Mouse (Mus musculus): ENCODE data around the gene Elmo1.

Elmo1 gene

GRCm38 (mm10) chr13:20313345-20313744, 222.9 kb downstream of the Elmo1 start:
- DNase-seq (ENCODE audit: low spot score in 2 of 2) = no peak

- DNase-seq (ENCODE audit: low spot score in 2 of 2) = no peak
Measured at GRCm38 (mm10) chr13:20316139-20316538, 225.7 kb downstream of the Elmo1 start.

DNA sequence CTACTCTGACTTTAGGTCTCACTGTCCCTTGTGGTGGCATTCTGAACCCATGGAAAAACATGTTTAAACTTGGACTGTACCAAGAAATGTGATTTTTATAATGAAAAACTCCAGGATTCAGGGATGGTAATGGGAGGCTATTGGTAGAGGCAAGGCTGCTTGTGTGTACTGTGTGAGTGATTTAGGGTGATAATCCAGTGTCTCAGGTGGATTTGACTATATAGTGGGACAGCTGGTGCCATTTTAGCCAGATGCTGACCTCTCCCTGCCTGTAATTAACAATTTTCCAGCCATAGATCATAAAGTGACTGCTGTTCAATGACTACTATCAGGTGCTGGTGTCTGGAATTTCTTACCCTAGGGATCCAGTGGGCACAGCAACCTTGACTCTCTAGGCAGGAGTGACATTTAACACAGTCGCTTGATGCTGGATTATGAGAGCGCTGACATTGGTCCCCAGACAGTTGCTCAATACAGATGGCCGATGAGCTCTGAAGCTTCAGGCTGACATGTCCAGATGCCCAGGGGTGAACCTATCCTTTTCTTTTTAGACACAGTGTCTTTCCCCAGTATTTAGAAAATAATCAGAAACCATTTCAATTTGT, 228.3 kb downstream of the Elmo1 start:
- no peak for DNase-seq (ENCODE audit: low spot score in 2 of 2)

- DNase-seq (ENCODE audit: low spot score in 2 of 2) = no peak
Measured at GRCm38 (mm10) chr13:20320232-20320631, 229.8 kb downstream of the Elmo1 start.

- DNase-seq (ENCODE audit: low spot score in 2 of 2) = no peak
Measured at GRCm38 (mm10) chr13:20323478-20323877, 233.1 kb downstream of the Elmo1 start.

GRCm38 (mm10) chr13:20327064-20327463, 236.7 kb downstream of the Elmo1 start:
- DNase-seq (ENCODE audit: low spot score in 2 of 2) = no peak

- no peak for DNase-seq (ENCODE audit: low spot score in 2 of 2)
Measured at GRCm38 (mm10) chr13:20327975-20328374, 237.6 kb downstream of the Elmo1 start.

DNA sequence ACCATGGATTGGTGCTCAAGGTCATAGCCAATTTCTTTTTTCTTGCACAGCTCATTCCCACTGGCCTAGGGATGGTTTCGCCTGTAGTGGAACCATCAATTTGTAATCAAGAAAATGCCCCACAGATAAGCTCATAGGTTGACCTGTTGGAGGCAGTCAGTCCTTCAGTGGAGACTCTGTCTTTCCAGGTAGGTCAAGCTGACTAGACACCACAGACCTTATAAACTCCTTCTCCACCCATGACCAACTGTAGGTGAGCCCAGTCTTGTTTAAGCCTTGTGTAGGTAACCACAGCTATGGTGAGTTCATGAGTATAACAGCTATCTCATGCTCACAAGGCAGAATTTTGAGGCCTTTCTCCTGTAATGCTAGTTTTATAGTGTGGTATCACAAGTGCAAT, 238.3 kb downstream of the Elmo1 start:
- no peak for DNase-seq (ENCODE audit: low spot score in 2 of 2)

DNA sequence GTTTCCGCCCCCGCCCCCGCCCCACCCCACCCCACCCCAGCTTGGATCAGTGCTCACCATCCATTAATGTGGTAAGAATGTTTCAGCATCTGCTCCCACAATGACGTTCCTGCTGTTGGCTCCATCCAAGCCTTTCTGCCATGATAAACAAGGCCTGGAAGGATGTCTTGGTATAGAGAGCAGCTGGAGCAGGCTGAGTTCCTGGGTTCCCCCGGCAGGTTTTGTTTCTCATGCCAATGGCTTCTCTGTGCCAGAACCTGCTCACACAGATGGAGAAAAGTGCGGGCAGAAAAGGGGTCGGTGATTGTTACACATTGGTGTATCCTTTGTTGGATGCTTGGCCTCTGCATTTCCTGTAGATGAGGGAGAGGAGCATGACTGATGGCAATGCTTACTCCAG, 240.6 kb downstream of the Elmo1 start:
- DNase-seq (ENCODE audit: low spot score in 2 of 2) = no peak

DNA sequence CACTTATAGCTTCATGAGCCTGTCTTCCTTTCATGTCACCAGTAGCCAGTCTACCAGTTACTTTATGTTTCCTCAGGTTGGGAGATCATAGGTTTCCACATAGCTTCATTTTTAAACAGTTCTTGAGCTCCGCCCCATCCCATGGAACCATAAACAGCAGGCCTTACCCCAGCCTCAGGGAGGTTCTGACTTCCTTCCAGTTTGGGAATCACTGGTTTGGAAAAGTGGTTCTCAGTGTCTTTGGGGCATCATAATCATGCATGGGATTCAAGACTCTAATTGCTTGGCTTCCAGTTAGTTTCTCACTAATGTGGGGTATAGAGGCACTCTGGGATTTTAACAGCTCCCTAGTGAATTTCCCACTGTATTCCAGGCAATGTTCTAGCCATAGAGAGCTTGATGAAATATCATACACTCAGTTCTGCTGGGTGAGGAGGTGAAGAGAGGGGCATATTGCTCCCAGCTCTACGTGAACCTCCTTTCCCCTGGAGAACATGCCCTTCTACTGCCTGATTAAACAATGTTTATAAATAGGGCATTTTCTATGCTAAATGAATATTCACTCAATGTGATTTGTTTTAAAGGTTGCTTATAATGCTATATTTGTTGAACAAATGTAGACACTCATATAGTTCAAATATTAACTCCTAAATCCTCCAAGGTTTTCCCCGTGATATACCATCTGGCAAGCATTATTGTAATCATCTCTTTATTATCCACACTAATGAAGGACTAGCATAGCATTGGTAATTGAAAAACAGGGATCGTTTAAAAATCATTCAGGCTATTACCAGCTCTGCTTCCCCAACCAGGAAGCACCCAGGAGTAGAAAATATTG, 244.9 kb downstream of the Elmo1 start:
- DNase-seq (ENCODE audit: low spot score in 2 of 2) = no peak

GRCm38 (mm10) chr13:20335889-20336497, 245.6 kb downstream of the Elmo1 start:
- DNase-seq (ENCODE audit: low spot score in 2 of 2) = no peak

GRCm38 (mm10) chr13:20342881-20343280, 252.5 kb downstream of the Elmo1 start:
- no peak for DNase-seq (ENCODE audit: low spot score in 2 of 2)

- no peak for DNase-seq (ENCODE audit: low spot score in 2 of 2)
Measured at GRCm38 (mm10) chr13:20349754-20350153, 259.4 kb downstream of the Elmo1 start.

- DNase-seq (ENCODE audit: low spot score in 2 of 2) = no peak
Measured at GRCm38 (mm10) chr13:20352631-20353030, 262.2 kb downstream of the Elmo1 start.

DNA sequence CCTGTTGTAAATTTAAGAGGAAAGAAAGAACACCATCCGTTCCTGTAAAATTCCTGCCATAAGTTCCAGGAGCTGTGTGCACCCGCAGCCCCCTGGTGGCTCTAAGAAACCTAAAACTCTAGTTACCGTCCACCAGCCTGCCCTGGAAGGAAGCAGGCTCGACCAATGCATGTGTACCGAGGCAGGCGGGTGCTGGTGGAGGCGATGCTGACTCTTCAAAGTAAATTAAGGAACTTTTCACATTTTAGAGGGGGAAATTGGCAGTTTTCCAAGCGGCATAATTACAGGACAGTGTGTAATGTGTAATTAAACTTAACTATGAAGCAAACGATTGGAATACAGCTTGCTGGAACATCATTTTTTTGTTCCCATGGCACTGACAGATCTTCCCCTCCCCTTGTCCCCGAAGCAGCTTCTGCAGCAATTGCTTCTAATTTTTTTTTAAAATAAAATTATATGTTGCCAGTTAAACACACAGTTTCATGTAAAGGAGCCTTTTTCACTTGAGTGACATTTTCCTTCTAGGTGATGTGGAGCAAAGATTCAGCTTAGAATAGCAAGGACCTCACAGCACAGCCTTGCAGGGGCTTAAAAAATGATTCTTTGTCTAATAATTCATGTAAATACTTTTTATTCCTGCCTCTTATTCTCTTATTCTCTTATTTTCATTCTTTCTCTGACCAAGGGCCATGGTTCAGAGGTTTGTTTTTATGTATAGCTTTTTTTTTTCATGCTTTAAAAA, 263.6 kb downstream of the Elmo1 start:
- DNase-seq (ENCODE audit: low spot score in 2 of 2) = peak; percentile 33 to 35

GRCm38 (mm10) chr13:20354604-20354999, 264.2 kb downstream of the Elmo1 start:
- peak in 1 of 2 experiments; percentile 8 for DNase-seq (ENCODE audit: low spot score in 2 of 2)

GRCm38 (mm10) chr13:20362541-20362940, 272.1 kb downstream of the Elmo1 start:
- DNase-seq (ENCODE audit: low spot score in 2 of 2) = no peak

DNA sequence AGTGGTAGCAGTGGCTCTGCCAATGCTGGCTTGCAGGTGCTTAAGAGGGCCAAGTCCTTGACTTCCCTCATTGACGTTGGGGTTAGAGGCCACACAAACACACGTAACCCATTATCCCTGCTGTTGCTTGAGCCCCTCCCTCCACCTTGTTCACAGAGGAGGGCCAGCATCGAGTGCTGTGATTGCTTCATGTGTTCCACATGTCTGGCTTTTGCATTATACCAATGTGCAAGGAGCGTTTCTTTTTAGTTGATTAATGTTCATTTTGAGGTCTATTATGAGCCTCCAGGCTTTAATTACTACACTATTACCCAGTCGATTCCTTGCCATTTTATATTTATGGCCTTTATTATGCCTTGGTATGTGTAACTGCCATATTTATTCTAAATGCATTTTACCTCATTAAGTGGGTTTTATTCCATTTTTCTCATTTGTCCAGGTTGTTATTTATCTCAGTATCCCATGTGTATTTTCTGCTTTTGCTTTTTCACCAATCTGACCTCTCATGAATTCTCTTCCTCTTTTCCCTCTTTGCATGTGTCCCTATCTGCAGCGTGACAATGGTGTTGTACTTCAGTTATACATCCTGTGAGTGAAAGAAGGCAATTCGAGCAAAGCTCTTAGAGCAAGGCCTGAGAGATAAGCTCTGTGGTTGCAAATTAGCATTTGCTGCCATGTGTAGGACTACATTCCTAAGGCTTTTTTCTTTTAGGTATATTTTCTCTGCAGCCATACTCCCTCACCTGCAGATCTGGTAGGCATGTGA, 275.6 kb downstream of the Elmo1 start:
- no peak for DNase-seq (ENCODE audit: low spot score in 2 of 2)

GRCm38 (mm10) chr13:20370036-20370802, 279.8 kb downstream of the Elmo1 start:
- no peak for DNase-seq (ENCODE audit: low spot score in 2 of 2)

- DNase-seq (ENCODE audit: low spot score in 2 of 2) = no peak
Measured at GRCm38 (mm10) chr13:20371501-20371900, 281.1 kb downstream of the Elmo1 start.

DNA sequence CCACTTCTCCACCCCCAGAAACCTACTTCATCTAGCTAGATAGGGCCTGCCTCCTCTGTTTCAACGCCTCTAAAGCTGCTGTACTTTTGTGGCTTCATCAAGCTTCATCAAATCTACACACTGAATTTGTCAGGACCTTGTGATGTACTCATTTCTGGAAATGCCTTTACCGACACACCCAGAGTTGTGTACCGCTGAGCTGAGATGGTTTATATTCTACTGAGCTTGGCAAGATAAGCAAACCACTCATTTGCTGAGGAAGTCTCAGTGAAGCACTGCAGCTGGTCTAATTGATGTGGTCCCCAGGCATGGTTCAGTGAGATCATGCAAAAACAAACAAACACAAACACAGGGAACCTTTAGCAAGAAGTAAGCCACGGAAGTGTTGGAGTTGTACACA, 281.9 kb downstream of the Elmo1 start:
- DNase-seq (ENCODE audit: low spot score in 2 of 2) = no peak
